Comparison of ENCODE assay signal across 7 mouse cellular contexts in genomic region chr4:102569101-102569583, GRCm38 (mm10).
A peak's percentile ranks its signal among the peaks of the same experiment; 100 is the strongest.
DNase-seq lines count a peak whose midpoint lies in the region; ATAC-seq and TF ChIP-seq lines count a peak whose summit lies in the region.

No protein-coding gene starts in this region.

- no peak overlapping the region for H3K4me3 ChIP-seq in midbrain, embryonic 12.5 days
- no peak overlapping the region for H3K4me3 ChIP-seq in midbrain, embryonic 10.5 days
- peak overlapping the region; percentile 31; the same call in 1 of the 2 replicates for H3K4me3 ChIP-seq in heart, embryonic 13.5 days
- peak overlapping the region; percentile 19 for H3K4me3 ChIP-seq in liver, postnatal 0 days (ENCODE audit: low read depth, low read length)

- no peak for TF ChIP-seq CTCF in liver, postnatal 0 days (IDR thresholded peaks at IDR 0.05; ENCODE audit: low read depth)

- 0 out of 2 replicates have a peak overlapping the region, but pooled peaks have one; percentile 3 for H3K4me2 ChIP-seq in midbrain, embryonic 12.5 days (replicated peaks)
- H3K4me2 ChIP-seq in heart, embryonic 13.5 days: peak overlapping the region; percentile 77
- peak overlapping the region; percentile 80 for H3K4me2 ChIP-seq in liver, postnatal 0 days (ENCODE audit: low read depth, low read length)

- peaks cover 23% of the 10 kb centered on the region for H3K27me3 ChIP-seq in midbrain, embryonic 12.5 days
- H3K27me3 ChIP-seq in midbrain, embryonic 10.5 days (ENCODE audit: low read depth, poor library complexity, severe bottlenecking): peaks cover 39% of the 10 kb centered on the region
- H3K27me3 ChIP-seq in heart, embryonic 13.5 days (replicated peaks): no peaks in the 10 kb centered on the region
- no peaks in the 10 kb centered on the region for H3K27me3 ChIP-seq in liver, postnatal 0 days (ENCODE audit: insufficient read depth, low read length)

- WGBS in midbrain, embryonic 12.5 days: 20% methylated on average over 8 of the region's 8 CpGs
- 25% methylated on average over 8 of the region's 8 CpGs for WGBS in midbrain, embryonic 10.5 days
- 6% methylated on average over 8 of the region's 8 CpGs for WGBS in heart, embryonic 13.5 days
- 17% methylated on average over 8 of the region's 8 CpGs for WGBS in liver, postnatal 0 days (ENCODE audit: insufficient replicate concordance)

- TF ChIP-seq EP300 in liver, postnatal 0 days (IDR thresholded peaks at IDR 0.05; ENCODE audit: low read depth): no peak

- H3K9me3 ChIP-seq in midbrain, embryonic 12.5 days: no peaks in the 10 kb centered on the region
- H3K9me3 ChIP-seq in midbrain, embryonic 10.5 days (replicated peaks): no peaks in the 10 kb centered on the region
- no peaks in the 10 kb centered on the region for H3K9me3 ChIP-seq in heart, embryonic 13.5 days
- H3K9me3 ChIP-seq in liver, postnatal 0 days (ENCODE audit: low read length): no peaks in the 10 kb centered on the region

- no peak overlapping the region for H3K27ac ChIP-seq in midbrain, embryonic 12.5 days (replicated peaks)
- H3K27ac ChIP-seq in midbrain, embryonic 10.5 days (replicated peaks): no peak overlapping the region
- H3K27ac ChIP-seq in heart, embryonic 13.5 days (replicated peaks): peak overlapping the region; percentile 94
- H3K27ac ChIP-seq in liver, postnatal 0 days (ENCODE audit: low read depth): peak overlapping the region; percentile 66

- ATAC-seq in midbrain, embryonic 12.5 days (ENCODE audit: low FRiP score, low read depth): no peak
- no peak for ATAC-seq in heart, embryonic 13.5 days (ENCODE audit: extremely low read depth, insufficient number of reproducible peaks, low FRiP score, low TSS enrichment)
- ATAC-seq in liver, postnatal 0 days: no peak

- no peak overlapping the region for H3K9ac ChIP-seq in midbrain, embryonic 12.5 days (replicated peaks)
- H3K9ac ChIP-seq in heart, embryonic 13.5 days: peak overlapping the region; percentile 64
- H3K9ac ChIP-seq in liver, postnatal 0 days (replicated peaks): no peak overlapping the region

- H3K4me1 ChIP-seq in midbrain, embryonic 12.5 days: peaks cover 44% of the 10 kb centered on the region
- peaks cover 57% of the 10 kb centered on the region for H3K4me1 ChIP-seq in midbrain, embryonic 10.5 days
- H3K4me1 ChIP-seq in heart, embryonic 13.5 days: peaks cover 67% of the 10 kb centered on the region
- peaks cover 66% of the 10 kb centered on the region for H3K4me1 ChIP-seq in liver, postnatal 0 days (ENCODE audit: insufficient read depth)

- DNase-seq in midbrain, embryonic 10.5 days (ENCODE audit: low spot score): no peak
- peak; percentile 16 for DNase-seq in liver, postnatal 0 days
- peak; percentile 27 for DNase-seq in yolk sac, embryonic 10.5 days (ENCODE audit: low spot score)
- DNase-seq in urinary bladder, postnatal 25 days (ENCODE audit: low spot score): no peak
- DNase-seq in layer of hippocampus, adult 18-20 months (ENCODE audit: low spot score in 2 of 2): no peak

- no peaks in the 10 kb centered on the region for H3K36me3 ChIP-seq in midbrain, embryonic 12.5 days
- H3K36me3 ChIP-seq in midbrain, embryonic 10.5 days: no peaks in the 10 kb centered on the region
- no peaks in the 10 kb centered on the region for H3K36me3 ChIP-seq in heart, embryonic 13.5 days
- H3K36me3 ChIP-seq in liver, postnatal 0 days (replicated peaks; ENCODE audit: insufficient read depth, low read length): no peaks in the 10 kb centered on the region

Comparison
In these comparisons a context has a peak if more than half of its experiments do, and no peak if none do; other contexts are left out.
1. H3K27ac ChIP-seq: peak in heart, embryonic 13.5 days (single experiment) and liver, postnatal 0 days (single experiment); none in midbrain, embryonic 12.5 days (single experiment) and midbrain, embryonic 10.5 days (single experiment).
2. H3K4me2 ChIP-seq: peak in every context shown above with its lines; median percentile 80 in liver, postnatal 0 days; 77 in heart, embryonic 13.5 days; 3 in midbrain, embryonic 12.5 days.
3. H3K4me3 ChIP-seq: peak in heart, embryonic 13.5 days (single experiment) and liver, postnatal 0 days (single experiment); none in midbrain, embryonic 12.5 days (single experiment) and midbrain, embryonic 10.5 days (single experiment).
4. DNase-seq: peak in liver, postnatal 0 days (single experiment) and yolk sac, embryonic 10.5 days (single experiment); none in midbrain, embryonic 10.5 days (single experiment), urinary bladder, postnatal 25 days (single experiment) and layer of hippocampus, adult 18-20 months (0 of 2).